Comparison of ENCODE assay signal across 27 mouse cellular contexts in genomic region chr19:57221684-57222235, GRCm38 (mm10).
A peak's percentile ranks its signal among the peaks of the same experiment; 100 is the strongest.
DNase-seq lines count a peak whose midpoint lies in the region; ATAC-seq and TF ChIP-seq lines count a peak whose summit lies in the region.
"Had no signal": no experiment of that assay in that cellular context is flagged by ENCODE, and none has a peak within 500 bp of the region (broad histone marks: within the 10 kb centered on the region; RNA-seq: fewer than 3 reads in every experiment).

No protein-coding gene starts in this region.

- no peak for ATAC-seq in limb, embryonic 14.5 days (ENCODE audit: low FRiP score, low read depth)
- ATAC-seq in hematopoietic stem cell, adult 5-6 weeks (replicated peaks in 1 of 2; ENCODE audit: insufficient read depth in 1 of 2, low FRiP score in 2 of 2, low TSS enrichment in 1 of 2, low read depth in 1 of 2, poor library complexity in 2 of 2, severe bottlenecking in 2 of 2), result peak; percentile 60 to 80
- ATAC-seq: forebrain, embryonic 16.5 days had no signal

- no peaks in the 10 kb centered on the region for H3K36me3 ChIP-seq in limb, embryonic 14.5 days (ENCODE audit: control insufficient read depth, insufficient read depth, low read length)
- H3K36me3 ChIP-seq in limb, embryonic 10.5 days, result no peaks in the 10 kb centered on the region
- H3K36me3 ChIP-seq: G1E; heart, embryonic 12.5 days; hindbrain, embryonic 12.5 days; liver, embryonic 15.5 days had no signal

- no peaks in the 10 kb centered on the region for H3K9me3 ChIP-seq in limb, embryonic 14.5 days (ENCODE audit: control insufficient read depth, low read length)
- H3K9me3 ChIP-seq in limb, embryonic 10.5 days (replicated peaks), result no peaks in the 10 kb centered on the region
- H3K9me3 ChIP-seq: G1E; heart, embryonic 12.5 days; hindbrain, embryonic 12.5 days; liver, embryonic 15.5 days had no signal

- intact Hi-C loops in heart, postnatal 25 days (cut with DNase I), result no loop called here

- H3K9ac ChIP-seq in limb, embryonic 14.5 days (ENCODE audit: low read depth, low read length, severe bottlenecking), result no peak overlapping the region
- H3K9ac ChIP-seq: heart, embryonic 12.5 days; hindbrain, embryonic 12.5 days; liver, embryonic 15.5 days; lung, embryonic 14.5 days had no signal

- peaks cover 18% of the 10 kb centered on the region for H3K4me1 ChIP-seq in limb, embryonic 14.5 days (ENCODE audit: control insufficient read depth, insufficient read depth, low read length)
- peaks cover 16% of the 10 kb centered on the region for H3K4me1 ChIP-seq in limb, embryonic 10.5 days

- no peak overlapping the region for H3K4me2 ChIP-seq in limb, embryonic 14.5 days (replicated peaks; ENCODE audit: low read depth, low read length, severe bottlenecking)
- H3K4me2 ChIP-seq: heart, embryonic 12.5 days; hindbrain, embryonic 12.5 days; liver, embryonic 15.5 days; lung, embryonic 14.5 days had no signal

- TF ChIP-seq POLR2A in limb, embryonic 14.5 days (IDR thresholded peaks at IDR 0.05; ENCODE audit: borderline replicate concordance, extremely low read depth, insufficient read depth, insufficient read length), result no peak

- H3K4me3 ChIP-seq in limb, embryonic 14.5 days (replicated peaks; ENCODE audit: low read length), result no peak overlapping the region
- no peak overlapping the region for H3K4me3 ChIP-seq in limb, embryonic 10.5 days
- H3K4me3 ChIP-seq: erythroblast, embryonic 14.5 days; heart, embryonic 12.5 days; hindbrain, embryonic 12.5 days; layer of hippocampus, adult 2 months; liver, embryonic 15.5 days had no signal

- peak; percentile 91 for DNase-seq in heart, adult 11 months
- no peak for DNase-seq in heart, postnatal 25 days (ENCODE audit: low spot score)
- peak; percentile 45 for DNase-seq in limb, embryonic 14.5 days (ENCODE audit: low spot score)
- no peak for DNase-seq in limb, embryonic 10.5 days (ENCODE audit: low spot score)
- peak; percentile 27 for DNase-seq in Muller cell, postnatal 12 days (ENCODE audit: inconsistent ontology term)
- DNase-seq in spleen, postnatal 14 days (ENCODE audit: low spot score in 2 of 2), result no peak
- DNase-seq: adrenal gland, postnatal 14 days; cerebellum, adult 18-20 months; gastrocnemius, postnatal 14 days; heart, postnatal 10 days; kidney, adult 11 months; kidney, postnatal 25 days; left cerebral cortex, postnatal 4 days; lung, embryonic 14.5 days; lung, postnatal 14 days; midbrain, embryonic 14.5 days; right cerebral cortex, adult 18-20 months; spleen, adult 18-20 months; thymus, postnatal 4 days had no signal

- H3K27me3 ChIP-seq in limb, embryonic 14.5 days (ENCODE audit: control insufficient read depth, insufficient read depth, low read length), result no peaks in the 10 kb centered on the region
- peaks cover 3% of the 10 kb centered on the region; the same call in 1 of the 2 replicates for H3K27me3 ChIP-seq in limb, embryonic 10.5 days (ENCODE audit: low read depth, poor library complexity, severe bottlenecking)
- H3K27me3 ChIP-seq: hindbrain, embryonic 12.5 days; liver, embryonic 15.5 days had no signal

- H3K27ac ChIP-seq in limb, embryonic 14.5 days (replicated peaks; ENCODE audit: low read depth, low read length), result no peak overlapping the region
- no peak overlapping the region for H3K27ac ChIP-seq in limb, embryonic 10.5 days
- H3K27ac ChIP-seq: hindbrain, embryonic 12.5 days; layer of hippocampus, adult 2 months; liver, embryonic 15.5 days had no signal

- WGBS in limb, embryonic 14.5 days, result 28% methylated on average over 7 of the region's 7 CpGs
- 59% methylated on average over 7 of the region's 7 CpGs for WGBS in limb, embryonic 10.5 days

Comparison
In these comparisons a context has a peak if more than half of its experiments do, and no peak if none do; other contexts are left out.
1. DNase-seq: peak in heart, adult 11 months (single experiment), limb, embryonic 14.5 days (single experiment) and Muller cell, postnatal 12 days (single experiment); none in heart, postnatal 25 days (single experiment), limb, embryonic 10.5 days (single experiment) and spleen, postnatal 14 days (0 of 2).